Mouse (Mus musculus) adrenal gland, adult 18-20 months (tissue): ENCODE data around the gene Vill. TPM values are rescaled to one million over a fixed set of nuclear protein-coding genes. Genes with fewer than 3 reads are reported as not detected.
A peak's percentile ranks its signal among the peaks of the same experiment; 100 is the strongest.

Experiments used
- DNase-seq, 2 experiments: peaks; one replicate each; pipeline ENCODE4 v3.0.0; 2021 to 2022; ENCODE audit warnings: low spot score in 2 of 2
- total RNA-seq, 2 experiments: library from RNA; stranded (reverse); gene quantifications; 1 replicate in 1 of 2; 2 replicates in 1 of 2; pipeline ENCODE4 v1.2.3; 2021

Vill gene
- total RNA-seq, 2 experiments from 2014 or later, result 1.6 to 1.7 TPM

GRCm38 (mm10) chr9:119034069-119034468 is 18.5 kb upstream of the Vill start:
- DNase-seq, result no peak

GRCm38 (mm10) chr9:119034676-119035665 is 17.6 kb upstream of the Vill start:
- DNase-seq, result no peak

- DNase-seq, result peak; percentile 61 to 63
Observed at GRCm38 (mm10) chr9:119035836-119036235, 16.7 kb upstream of the Vill start.

- no peak for DNase-seq
Observed at GRCm38 (mm10) chr9:119037076-119037730, 15.4 kb upstream of the Vill start.

- no peak for DNase-seq
Observed at GRCm38 (mm10) chr9:119038574-119038973, 14.0 kb upstream of the Vill start.

GRCm38 (mm10) chr9:119040101-119040775 is 12.3 kb upstream of the Vill start:
- DNase-seq, result no peak

GRCm38 (mm10) chr9:119048182-119048903 is 4.2 kb upstream of the Vill start:
- DNase-seq, result no peak

GRCm38 (mm10) chr9:119051158-119051557 is 1.4 kb upstream of the Vill start:
- DNase-seq, result no peak

GRCm38 (mm10) chr9:119053964-119054576 is 1.5 kb downstream of the Vill start:
- DNase-seq, result no peak

- no peak for DNase-seq
Observed at GRCm38 (mm10) chr9:119055336-119055735, 2.8 kb downstream of the Vill start.

GRCm38 (mm10) chr9:119058245-119058644 is 5.7 kb downstream of the Vill start:
- no peak for DNase-seq

GRCm38 (mm10) chr9:119060701-119061100 is 8.1 kb downstream of the Vill start:
- no peak for DNase-seq

GRCm38 (mm10) chr9:119063036-119063644 is 10.6 kb downstream of the Vill start:
- DNase-seq, result no peak

- DNase-seq, result no peak
Observed at GRCm38 (mm10) chr9:119064296-119064695, 11.7 kb downstream of the Vill start.

- peak; percentile 75 to 78 for DNase-seq
Observed at GRCm38 (mm10) chr9:119067601-119068000, 15.0 kb downstream of the Vill start.

GRCm38 (mm10) chr9:119068266-119068665 is 15.7 kb downstream of the Vill start:
- no peak for DNase-seq

- no peak for DNase-seq
Observed at GRCm38 (mm10) chr9:119070173-119070825, 17.7 kb downstream of the Vill start.

- no peak for DNase-seq
Observed at GRCm38 (mm10) chr9:119071786-119072185, 19.2 kb downstream of the Vill start.

GRCm38 (mm10) chr9:119073184-119073895 is 20.8 kb downstream of the Vill start:
- DNase-seq, result no peak
